Mouse (Mus musculus): ENCODE data around the gene Col5a2. TPM values are rescaled to one million over a fixed set of nuclear protein-coding genes. Genes with fewer than 3 reads are reported as not detected.

Col5a2 gene
- polyA plus RNA-seq, 1 experiment from 2014 or later, result 11.7 TPM

Other genes starting within 250 kb of the Col5a2 start
- gene Col3a1, start 191.7 kb downstream of the Col5a2 start, polyA plus RNA-seq (2015; fragmentation: Nextera tagmentation; extraction: Ambion mirVana), result 209 and 251 TPM in 2 replicates